Mouse (Mus musculus): ENCODE data around the gene Rara. TPM values are rescaled to one million over a fixed set of nuclear protein-coding genes. Genes with fewer than 3 reads are reported as not detected.
A peak's percentile ranks its signal among the peaks of the same experiment; 100 is the strongest.
"Not testable (repeated sequence)": the region's sequence is repeated elsewhere in the genome, so short reads cannot be mapped to it uniquely, and the experiment has no call there.

Rara gene
- polyA plus RNA-seq, 1 experiment from 2014 or later, result 9.5 TPM

GRCm38 (mm10) chr11:98918231-98918630 lies 9.4 kb upstream of the Rara start:
- no peak overlapping the region for H3K9ac ChIP-seq (ENCODE audit: low read depth, low read length)
- WGBS, result 81% methylated on average over 9 of the region's 9 CpGs
- H3K4me2 ChIP-seq (ENCODE audit: low read length), result no peak overlapping the region
- no peaks in the 10 kb centered on the region for H3K27me3 ChIP-seq (ENCODE audit: control insufficient read depth, insufficient read depth, low read depth, low read length)
- no peak overlapping the region for H3K4me3 ChIP-seq (ENCODE audit: low read depth, low read length)
- H3K36me3 ChIP-seq (ENCODE audit: control insufficient read depth, insufficient read depth, low read length), result no peaks in the 10 kb centered on the region
- H3K27ac ChIP-seq (ENCODE audit: low read length), result no peak overlapping the region
- no peak for ATAC-seq
- no peaks in the 10 kb centered on the region for H3K9me3 ChIP-seq (replicated peaks; ENCODE audit: control insufficient read depth, low read length, poor library complexity, severe bottlenecking)
- no peaks in the 10 kb centered on the region; the same call in 1 of the 2 replicates for H3K4me1 ChIP-seq (ENCODE audit: control insufficient read depth, insufficient read depth, low read length)

- no peak for ATAC-seq
- H3K4me2 ChIP-seq (ENCODE audit: low read length), result no peak overlapping the region
- no peak overlapping the region for H3K4me3 ChIP-seq (ENCODE audit: low read depth, low read length)
- no peaks in the 10 kb centered on the region for H3K9me3 ChIP-seq (replicated peaks; ENCODE audit: control insufficient read depth, low read length, poor library complexity, severe bottlenecking)
- H3K36me3 ChIP-seq (ENCODE audit: control insufficient read depth, insufficient read depth, low read length), result no peaks in the 10 kb centered on the region
- no peaks in the 10 kb centered on the region for H3K27me3 ChIP-seq (ENCODE audit: control insufficient read depth, insufficient read depth, low read depth, low read length)
- no peak overlapping the region for H3K27ac ChIP-seq (ENCODE audit: low read length)
- H3K4me1 ChIP-seq (ENCODE audit: control insufficient read depth, insufficient read depth, low read length), result no peaks in the 10 kb centered on the region; the same call in 1 of the 2 replicates
- H3K9ac ChIP-seq (ENCODE audit: low read depth, low read length), result no peak overlapping the region
- 89% methylated on average over 11 of the region's 11 CpGs for WGBS
Measured at GRCm38 (mm10) chr11:98919009-98919408, 8.6 kb upstream of the Rara start.

- not testable (repeated sequence) for ATAC-seq; H3K27me3 ChIP-seq (ENCODE audit: control insufficient read depth, insufficient read depth, low read depth, low read length); H3K9ac ChIP-seq (ENCODE audit: low read depth, low read length); H3K36me3 ChIP-seq (ENCODE audit: control insufficient read depth, insufficient read depth, low read length); H3K27ac ChIP-seq (ENCODE audit: low read length); H3K9me3 ChIP-seq (replicated peaks; ENCODE audit: control insufficient read depth, low read length, poor library complexity, severe bottlenecking); H3K4me3 ChIP-seq (ENCODE audit: low read depth, low read length); H3K4me2 ChIP-seq (ENCODE audit: low read length)
- WGBS, result 59% methylated on average over 15 of the region's 15 CpGs
- H3K4me1 ChIP-seq (ENCODE audit: control insufficient read depth, insufficient read depth, low read length), result peaks cover 14% of the 10 kb centered on the region
Measured at GRCm38 (mm10) chr11:98921813-98922212, 5.8 kb upstream of the Rara start.

- not testable (repeated sequence) for H3K9ac ChIP-seq (ENCODE audit: low read depth, low read length); H3K4me3 ChIP-seq (ENCODE audit: low read depth, low read length); H3K27ac ChIP-seq (ENCODE audit: low read length); H3K27me3 ChIP-seq (ENCODE audit: control insufficient read depth, insufficient read depth, low read depth, low read length); H3K9me3 ChIP-seq (replicated peaks; ENCODE audit: control insufficient read depth, low read length, poor library complexity, severe bottlenecking); H3K4me2 ChIP-seq (ENCODE audit: low read length); H3K36me3 ChIP-seq (ENCODE audit: control insufficient read depth, insufficient read depth, low read length)
- ATAC-seq, result peak; percentile 16; the same call in 1 of the 2 replicates
- 56% methylated on average over 10 of the region's 10 CpGs for WGBS
- H3K4me1 ChIP-seq (ENCODE audit: control insufficient read depth, insufficient read depth, low read length), result peaks cover 16% of the 10 kb centered on the region
Measured at GRCm38 (mm10) chr11:98922307-98922706, 5.3 kb upstream of the Rara start.

GRCm38 (mm10) chr11:98922851-98923711 lies 4.5 kb upstream of the Rara start:
- not testable (repeated sequence) for H3K9ac ChIP-seq (ENCODE audit: low read depth, low read length); H3K27ac ChIP-seq (ENCODE audit: low read length)
- 56% methylated on average over 16 of the region's 16 CpGs for WGBS

GRCm38 (mm10) chr11:98924633-98925175 lies 2.9 kb upstream of the Rara start:
- Histone ChIP-seq H3K4me1 (ENCODE audit: control insufficient read depth, insufficient read depth, low read length) (peaks cover 32% of the 10 kb centered on the region), H3K27me3 (ENCODE audit: control insufficient read depth, insufficient read depth, low read depth, low read length) (no peaks in the 10 kb centered on the region), H3K27ac (ENCODE audit: low read length) (no peak overlapping the region; the same call in 1 of the 2 replicates), H3K36me3 (ENCODE audit: control insufficient read depth, insufficient read depth, low read length) (no peaks in the 10 kb centered on the region), H3K9ac (ENCODE audit: low read depth, low read length) (no peak overlapping the region), H3K9me3 (replicated peaks; ENCODE audit: control insufficient read depth, low read length, poor library complexity, severe bottlenecking) (no peaks in the 10 kb centered on the region), H3K4me3 (ENCODE audit: low read depth, low read length) (no peak overlapping the region), H3K4me2 (ENCODE audit: low read length) (no peak overlapping the region)
- WGBS, result 31% methylated on average over 5 of the region's 5 CpGs
- ATAC-seq, result no peak

More at GRCm38 (mm10) chr11:98922851-98923711, 4.5 kb upstream of the Rara start:
- H3K36me3 ChIP-seq (ENCODE audit: control insufficient read depth, insufficient read depth, low read length); H3K27me3 ChIP-seq (ENCODE audit: control insufficient read depth, insufficient read depth, low read depth, low read length); H3K4me3 ChIP-seq (ENCODE audit: low read depth, low read length); ATAC-seq; H3K4me2 ChIP-seq (ENCODE audit: low read length); H3K9me3 ChIP-seq (replicated peaks; ENCODE audit: control insufficient read depth, low read length, poor library complexity, severe bottlenecking): not testable (repeated sequence)
- peaks cover 19% of the 10 kb centered on the region for H3K4me1 ChIP-seq (ENCODE audit: control insufficient read depth, insufficient read depth, low read length)

GRCm38 (mm10) chr11:98925265-98925721 lies 2.3 kb upstream of the Rara start:
- no peaks in the 10 kb centered on the region for H3K36me3 ChIP-seq (ENCODE audit: control insufficient read depth, insufficient read depth, low read length)
- peaks cover 38% of the 10 kb centered on the region for H3K4me1 ChIP-seq (ENCODE audit: control insufficient read depth, insufficient read depth, low read length)
- 2% methylated on average over 10 of the region's 10 CpGs for WGBS
- no peaks in the 10 kb centered on the region for H3K9me3 ChIP-seq (replicated peaks; ENCODE audit: control insufficient read depth, low read length, poor library complexity, severe bottlenecking)
- H3K4me2 ChIP-seq (ENCODE audit: low read length), result 0 out of 2 replicates have a peak overlapping the region, but pooled peaks have one; percentile 6
- no peak overlapping the region for H3K4me3 ChIP-seq (ENCODE audit: low read depth, low read length)
- H3K27ac ChIP-seq (ENCODE audit: low read length), result peak overlapping the region; percentile 48; the same call in 1 of the 2 replicates
- H3K27me3 ChIP-seq (ENCODE audit: control insufficient read depth, insufficient read depth, low read depth, low read length), result no peaks in the 10 kb centered on the region
- H3K9ac ChIP-seq (ENCODE audit: low read depth, low read length), result peak overlapping the region; percentile 32; the same call in 1 of the 2 replicates
- no peak for ATAC-seq

- H3K9me3 ChIP-seq (replicated peaks; ENCODE audit: control insufficient read depth, low read length, poor library complexity, severe bottlenecking), result no peaks in the 10 kb centered on the region
- WGBS, result 7% methylated on average over 12 of the region's 12 CpGs
- no peak for ATAC-seq
- H3K27ac ChIP-seq (ENCODE audit: low read length), result peak overlapping the region; percentile 48; the same call in 1 of the 2 replicates
- peaks cover 42% of the 10 kb centered on the region for H3K4me1 ChIP-seq (ENCODE audit: control insufficient read depth, insufficient read depth, low read length)
- no peak overlapping the region for H3K4me3 ChIP-seq (ENCODE audit: low read depth, low read length)
- H3K9ac ChIP-seq (ENCODE audit: low read depth, low read length), result no peak overlapping the region; the same call in 1 of the 2 replicates
- H3K27me3 ChIP-seq (ENCODE audit: control insufficient read depth, insufficient read depth, low read depth, low read length), result no peaks in the 10 kb centered on the region
- no peaks in the 10 kb centered on the region for H3K36me3 ChIP-seq (ENCODE audit: control insufficient read depth, insufficient read depth, low read length)
- H3K4me2 ChIP-seq (ENCODE audit: low read length), result no peak overlapping the region
Measured at GRCm38 (mm10) chr11:98925868-98926311, 1.7 kb upstream of the Rara start.

GRCm38 (mm10) chr11:98926553-98926952 lies 1.1 kb upstream of the Rara start:
- ATAC-seq, result no peak
- no peak overlapping the region for H3K27ac ChIP-seq (ENCODE audit: low read length)
- H3K4me2 ChIP-seq (ENCODE audit: low read length), result no peak overlapping the region
- 65% methylated on average over 7 of the region's 7 CpGs for WGBS
- H3K9ac ChIP-seq (ENCODE audit: low read depth, low read length), result no peak overlapping the region
- H3K36me3 ChIP-seq (ENCODE audit: control insufficient read depth, insufficient read depth, low read length), result no peaks in the 10 kb centered on the region
- no peaks in the 10 kb centered on the region for H3K27me3 ChIP-seq (ENCODE audit: control insufficient read depth, insufficient read depth, low read depth, low read length)
- no peak overlapping the region for H3K4me3 ChIP-seq (ENCODE audit: low read depth, low read length)
- H3K4me1 ChIP-seq (ENCODE audit: control insufficient read depth, insufficient read depth, low read length), result peaks cover 48% of the 10 kb centered on the region
- no peaks in the 10 kb centered on the region for H3K9me3 ChIP-seq (replicated peaks; ENCODE audit: control insufficient read depth, low read length, poor library complexity, severe bottlenecking)
